Mouse (Mus musculus) hindbrain, embryonic 12.5 days (tissue): ENCODE results near the gene Plekhh2. TPM values are rescaled to one million over a fixed set of nuclear protein-coding genes. Genes with fewer than 3 reads are reported as not detected.
A peak's percentile ranks its signal among the peaks of the same experiment; 100 is the strongest.

Experiments used
- ATAC-seq: fragments of 200-750 bp; cut with Nextera tagmentation; 2 replicates; pipeline ENCODE4 v1.8.0; 2017; ENCODE audit warnings: moderate TSS enrichment; ENCODE audit not compliant: low FRiP score
- H3K27ac ChIP-seq: fragments of 300-500 bp; sonication (generic); 2 replicates; pipeline ENCODE4 v1.5.1; 2016; ENCODE audit warnings: mild to moderate bottlenecking
- H3K27me3 ChIP-seq: fragments of 300-500 bp; sonication (generic); 2 replicates; pipeline ENCODE4 v1.6.1; 2016; ENCODE audit warnings: mild to moderate bottlenecking
- H3K36me3 ChIP-seq: fragments of 300-500 bp; sonication (generic); 2 replicates; pipeline ENCODE4 v1.6.1; 2016; ENCODE audit warnings: mild to moderate bottlenecking
- H3K4me1 ChIP-seq: fragments of 300-500 bp; sonication (generic); 2 replicates; pipeline ENCODE4 v1.6.1; 2016
- H3K4me2 ChIP-seq: fragments of 300-500 bp; sonication (generic); replicated peaks from 2 replicates; pipeline ENCODE4 v1.6.1; 2016; ENCODE audit warnings: mild to moderate bottlenecking
- H3K4me3 ChIP-seq: fragments of 300-500 bp; sonication (generic); 2 replicates; pipeline ENCODE4 v1.5.1; 2016; ENCODE audit warnings: mild to moderate bottlenecking
- H3K9ac ChIP-seq: fragments of 300-500 bp; sonication (generic); 2 replicates; pipeline ENCODE4 v1.6.1; 2016; ENCODE audit warnings: mild to moderate bottlenecking, moderate library complexity
- H3K9me3 ChIP-seq: fragments of 300-500 bp; sonication (generic); replicated peaks from 2 replicates; pipeline ENCODE4 v1.6.1; 2016; ENCODE audit warnings: mild to moderate bottlenecking
- WGBS: fragments of 180-500 bp; shearing (Covaris S2); methylation state at CpG from one replicate; pipeline ENCODE4 v1.1.7; 2016; 5-methylcytosine and 5-hydroxymethylcytosine counted together
- polyA plus RNA-seq: library from polyadenylated mRNA; unstranded; fragments of >200 nt; fragmentation: Nextera tagmentation; extraction: Ambion mirVana; gene quantifications from 2 replicates; pipeline ENCODE4 v1.2.1, GENCODE M21; 2016

The Plekhh2 gene
- polyA plus RNA-seq, 1 experiment from 2014 or later: 3.8 TPM

DNA sequence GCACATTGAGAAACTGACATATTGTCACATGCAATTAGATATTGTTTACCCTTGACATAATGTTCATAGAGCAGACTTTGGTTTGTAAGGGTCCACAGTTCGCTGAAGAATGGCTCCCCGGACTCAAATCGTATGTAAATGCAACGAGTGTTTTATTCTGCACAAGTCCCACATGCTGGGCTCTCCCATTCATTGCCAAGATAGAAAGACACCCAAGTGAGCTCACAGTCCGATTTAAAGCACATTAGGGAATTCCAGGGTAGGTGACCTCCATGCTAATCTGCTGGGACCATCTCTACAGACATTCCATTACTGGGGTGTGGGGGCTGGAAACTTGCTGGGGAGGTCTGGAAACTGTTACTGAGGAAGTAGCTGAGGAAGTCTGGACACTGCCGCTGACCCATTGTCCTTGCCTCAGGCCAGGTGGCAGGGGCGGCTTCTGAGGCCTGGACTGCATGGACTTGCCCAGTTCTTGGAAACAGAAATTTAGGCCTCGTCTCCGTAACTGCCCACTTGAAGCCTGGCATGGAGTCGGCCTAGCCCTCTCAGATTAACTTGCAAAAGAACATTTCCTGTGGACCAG, 128.2 kb downstream of the Plekhh2 start:
- no peak overlapping the region for H3K27ac ChIP-seq
- no peak overlapping the region for H3K4me3 ChIP-seq
- peaks cover 5% of the 10 kb centered on the region; the same call in 1 of the 2 replicates for H3K36me3 ChIP-seq
- no peaks in the 10 kb centered on the region for H3K9me3 ChIP-seq
- 56% methylated on average over 10 of the region's 10 CpGs for WGBS
- H3K4me2 ChIP-seq: no peak overlapping the region
- no peak overlapping the region for H3K9ac ChIP-seq
- no peak for ATAC-seq
- peaks cover 7% of the 10 kb centered on the region for H3K4me1 ChIP-seq
- no peaks in the 10 kb centered on the region for H3K27me3 ChIP-seq

DNA sequence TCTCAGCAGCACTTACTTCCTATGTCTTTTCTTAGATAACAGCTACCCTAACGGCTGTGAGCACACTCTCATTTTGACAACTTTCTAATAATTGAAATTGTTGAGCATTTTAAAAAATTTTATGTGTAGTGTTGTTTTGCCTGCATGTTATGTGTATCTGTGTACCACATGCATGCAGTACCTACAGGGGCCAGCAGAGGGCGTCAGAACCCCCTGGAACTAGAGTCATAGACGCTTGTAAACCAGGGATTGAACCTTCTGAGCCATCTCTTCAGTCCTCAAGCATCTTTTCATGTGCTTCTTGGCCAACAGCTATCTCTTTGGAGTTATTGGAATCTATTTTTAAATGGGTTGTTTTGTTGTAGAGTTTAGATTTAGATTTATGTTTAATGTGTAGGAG, 130.2 kb downstream of the Plekhh2 start:
- WGBS: 35% methylated on average over 3 of the region's 3 CpGs

GRCm38 (mm10) chr17:84642324-84642723, 130.6 kb downstream of the Plekhh2 start:
- H3K36me3 ChIP-seq: no peaks in the 10 kb centered on the region
- no peaks in the 10 kb centered on the region for H3K27me3 ChIP-seq
- ATAC-seq: no peak
- H3K27ac ChIP-seq: no peak overlapping the region
- peaks cover 10% of the 10 kb centered on the region for H3K4me1 ChIP-seq
- no peak overlapping the region for H3K9ac ChIP-seq
- WGBS: 91% methylated on average over 9 of the region's 9 CpGs
- no peaks in the 10 kb centered on the region for H3K9me3 ChIP-seq
- no peak overlapping the region for H3K4me3 ChIP-seq
- H3K4me2 ChIP-seq: no peak overlapping the region

More for the DNA sequence above, 130.2 kb downstream of the Plekhh2 start:
- Histone ChIP-seq H3K4me3 (no peak overlapping the region), H3K4me2 (no peak overlapping the region), H3K4me1 (peaks cover 10% of the 10 kb centered on the region), H3K9ac (no peak overlapping the region), H3K27me3 (no peaks in the 10 kb centered on the region), H3K27ac (no peak overlapping the region), H3K9me3 (no peaks in the 10 kb centered on the region), H3K36me3 (peaks cover 2% of the 10 kb centered on the region; the same call in 1 of the 2 replicates)
- no peak for ATAC-seq

GRCm38 (mm10) chr17:84644292-84645050, 132.8 kb downstream of the Plekhh2 start:
- H3K36me3 ChIP-seq: no peaks in the 10 kb centered on the region
- 0 out of 2 replicates have a peak overlapping the region, but pooled peaks have one; percentile 4 for H3K27ac ChIP-seq
- H3K27me3 ChIP-seq: no peaks in the 10 kb centered on the region
- H3K4me1 ChIP-seq: peaks cover 10% of the 10 kb centered on the region
- no peak overlapping the region for H3K4me3 ChIP-seq
- no peaks in the 10 kb centered on the region for H3K9me3 ChIP-seq
- H3K4me2 ChIP-seq: no peak overlapping the region
- 51% methylated on average over 16 of the region's 16 CpGs for WGBS
- H3K9ac ChIP-seq: no peak overlapping the region
- ATAC-seq: no peak

DNA sequence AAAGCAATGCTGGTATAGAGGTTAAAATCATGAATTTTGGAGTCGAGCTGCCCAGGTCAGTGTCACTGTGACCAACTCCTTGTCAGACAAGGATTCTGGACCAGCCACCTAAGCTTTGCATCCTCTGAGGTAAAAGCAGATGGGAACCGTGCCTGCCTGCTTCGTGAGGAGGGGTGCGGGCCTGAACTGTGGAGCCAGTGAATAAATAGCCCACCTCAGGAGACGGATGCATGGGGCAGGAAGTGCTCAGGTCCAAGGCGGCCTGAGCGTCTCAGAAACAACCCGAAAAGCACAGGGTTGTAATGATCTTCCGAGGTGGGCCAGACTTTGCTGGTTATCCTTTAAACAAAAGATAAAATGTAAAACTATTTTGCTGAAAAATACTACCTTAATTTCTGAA, 133.4 kb downstream of the Plekhh2 start:
- H3K9ac ChIP-seq: no peak overlapping the region
- no peaks in the 10 kb centered on the region for H3K9me3 ChIP-seq
- no peak overlapping the region for H3K4me2 ChIP-seq
- no peak for ATAC-seq
- no peaks in the 10 kb centered on the region for H3K27me3 ChIP-seq
- no peak overlapping the region for H3K27ac ChIP-seq
- H3K4me1 ChIP-seq: peaks cover 10% of the 10 kb centered on the region
- 30% methylated on average over 9 of the region's 9 CpGs for WGBS
- H3K4me3 ChIP-seq: no peak overlapping the region
- H3K36me3 ChIP-seq: no peaks in the 10 kb centered on the region

DNA sequence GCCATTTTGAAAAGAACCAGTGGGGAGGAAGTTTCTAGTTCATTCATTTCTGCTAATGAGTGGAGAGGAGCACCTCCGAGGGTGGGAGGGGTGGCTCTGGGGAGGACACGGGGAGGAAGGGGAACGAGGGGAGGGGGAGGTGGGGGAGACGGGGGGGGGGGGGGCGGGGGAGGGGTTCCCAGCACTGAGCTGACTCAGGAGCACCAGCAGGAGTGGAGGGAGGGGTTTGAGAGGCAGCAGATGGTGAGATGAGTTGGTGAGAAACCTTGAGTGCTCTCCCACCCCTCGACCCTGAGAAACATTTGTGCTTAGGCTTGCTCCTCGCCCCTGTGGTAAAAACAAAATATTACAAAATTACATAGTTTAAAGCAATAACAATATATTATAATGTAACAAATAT, 134.2 kb downstream of the Plekhh2 start:
- Histone ChIP-seq H3K9ac (no peak overlapping the region), H3K4me2 (no peak overlapping the region), H3K4me1 (peaks cover 10% of the 10 kb centered on the region), H3K9me3 (no peaks in the 10 kb centered on the region), H3K27me3 (no peaks in the 10 kb centered on the region), H3K4me3 (no peak overlapping the region), H3K27ac (no peak overlapping the region), H3K36me3 (no peaks in the 10 kb centered on the region)
- 34% methylated on average over 3 of the region's 7 CpGs for WGBS
- ATAC-seq: no peak

- Histone ChIP-seq H3K27ac (no peak overlapping the region), H3K4me3 (no peak overlapping the region), H3K36me3 (0 out of 2 replicates have a peak, but pooled peaks cover 2% of the 10 kb centered on the region), H3K9ac (no peak overlapping the region), H3K9me3 (no peaks in the 10 kb centered on the region), H3K4me2 (no peak overlapping the region), H3K4me1 (peaks cover 10% of the 10 kb centered on the region), H3K27me3 (no peaks in the 10 kb centered on the region)
- no peak for ATAC-seq
- 61% methylated on average over 2 of the region's 2 CpGs for WGBS
Observed at GRCm38 (mm10) chr17:84646477-84646876, 134.8 kb downstream of the Plekhh2 start.

DNA sequence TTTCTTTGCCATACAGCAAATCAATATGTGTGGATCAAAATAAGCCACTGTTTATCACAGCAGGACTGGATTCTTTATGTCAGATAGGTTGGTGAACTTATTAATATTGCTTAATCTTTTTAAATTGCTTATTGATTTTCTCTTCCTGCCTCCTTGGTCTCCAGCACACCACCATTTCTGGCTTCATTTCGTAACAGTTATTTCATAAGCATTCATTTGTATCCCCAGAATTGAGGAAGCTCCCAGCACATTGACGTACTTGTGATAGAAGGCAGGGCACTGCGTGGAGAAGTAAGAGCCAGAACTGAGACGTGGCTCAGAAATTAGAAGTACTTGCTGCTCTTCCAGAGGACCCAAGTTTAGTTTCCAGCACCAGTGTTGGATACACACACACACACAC, 135.9 kb downstream of the Plekhh2 start:
- H3K27ac ChIP-seq: no peak overlapping the region
- WGBS: 90% methylated on average over 4 of the region's 4 CpGs
- ATAC-seq: no peak
- no peaks in the 10 kb centered on the region for H3K27me3 ChIP-seq
- H3K9ac ChIP-seq: no peak overlapping the region
- H3K36me3 ChIP-seq: 0 out of 2 replicates have a peak, but pooled peaks cover 2% of the 10 kb centered on the region
- H3K4me2 ChIP-seq: no peak overlapping the region
- no peaks in the 10 kb centered on the region for H3K9me3 ChIP-seq
- H3K4me3 ChIP-seq: no peak overlapping the region
- H3K4me1 ChIP-seq: peaks cover 10% of the 10 kb centered on the region

- H3K4me3 ChIP-seq: no peak overlapping the region
- ATAC-seq: no peak
- H3K9me3 ChIP-seq: no peaks in the 10 kb centered on the region
- no peaks in the 10 kb centered on the region for H3K27me3 ChIP-seq
- H3K9ac ChIP-seq: no peak overlapping the region
- H3K36me3 ChIP-seq: 0 out of 2 replicates have a peak, but pooled peaks cover 2% of the 10 kb centered on the region
- no peak overlapping the region for H3K4me2 ChIP-seq
- 93% methylated on average over 9 of the region's 9 CpGs for WGBS
- no peak overlapping the region for H3K27ac ChIP-seq
- H3K4me1 ChIP-seq: no peaks in the 10 kb centered on the region; the same call in 1 of the 2 replicates
Observed at GRCm38 (mm10) chr17:84650302-84651017, 138.8 kb downstream of the Plekhh2 start.

DNA sequence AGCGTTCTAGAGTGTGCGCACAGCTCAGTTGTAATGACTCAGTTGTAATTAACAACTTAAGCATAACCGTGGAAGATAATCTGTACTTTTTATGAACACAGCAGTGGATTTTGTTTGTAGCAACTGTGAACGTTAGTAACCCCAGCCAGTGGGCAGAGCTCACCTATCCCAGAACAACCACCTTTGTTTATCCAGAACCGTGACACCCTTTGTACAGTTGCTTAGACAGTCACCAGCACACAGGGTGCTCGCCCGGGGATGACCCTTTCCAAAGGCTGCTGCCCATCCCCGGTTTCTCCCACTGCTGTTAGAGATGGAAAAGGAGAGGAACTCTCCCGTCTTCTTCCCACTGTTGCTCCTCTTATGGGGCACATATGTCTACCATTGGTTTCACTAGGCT, 141.8 kb downstream of the Plekhh2 start:
- Histone ChIP-seq H3K9ac (no peak overlapping the region), H3K9me3 (no peaks in the 10 kb centered on the region), H3K4me1 (peaks cover 26% of the 10 kb centered on the region), H3K36me3 (0 out of 2 replicates have a peak, but pooled peaks cover 2% of the 10 kb centered on the region), H3K4me2 (no peak overlapping the region), H3K27me3 (no peaks in the 10 kb centered on the region), H3K4me3 (no peak overlapping the region), H3K27ac (no peak overlapping the region)
- no peak for ATAC-seq
- 95% methylated on average over 9 of the region's 9 CpGs for WGBS

GRCm38 (mm10) chr17:84656205-84656604, 144.5 kb downstream of the Plekhh2 start:
- ATAC-seq: no peak

DNA sequence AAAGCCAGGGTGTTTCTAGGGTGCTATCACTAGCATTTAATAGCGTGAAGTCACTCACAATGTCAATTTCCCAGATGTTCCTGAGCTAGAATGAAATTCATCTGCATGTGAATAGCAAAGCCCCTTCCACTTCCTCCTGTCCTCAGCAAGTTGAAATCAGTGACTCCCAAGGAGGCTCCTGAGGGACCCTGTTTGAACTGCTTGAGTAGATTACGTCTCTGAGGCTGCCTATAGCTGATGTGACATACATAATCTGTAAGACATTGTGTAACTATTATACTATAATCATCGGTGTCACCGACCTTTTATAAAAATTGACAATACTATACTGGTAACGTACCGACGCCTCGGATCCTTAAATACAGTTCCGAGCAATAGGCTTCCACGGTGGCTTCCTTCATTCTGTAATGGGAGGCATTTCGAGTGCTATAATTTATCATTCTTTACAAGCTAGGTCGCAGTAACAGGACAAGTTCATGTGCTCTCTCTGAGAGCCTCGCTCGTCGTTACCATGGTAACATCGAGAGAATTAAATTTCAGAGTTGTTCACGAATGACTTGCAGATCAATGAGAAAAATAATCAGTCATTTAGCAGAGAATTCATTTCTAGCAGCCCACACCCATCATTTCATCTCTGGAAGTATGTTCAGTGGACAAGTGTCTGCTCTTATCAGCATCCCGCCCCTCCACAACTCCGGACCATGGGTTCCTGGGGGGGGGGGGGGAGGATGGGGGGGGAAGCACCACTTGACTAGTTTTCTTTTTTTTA, 145.1 kb downstream of the Plekhh2 start:
- H3K9me3 ChIP-seq: no peaks in the 10 kb centered on the region
- no peak overlapping the region for H3K4me2 ChIP-seq
- 46% methylated on average over 19 of the region's 19 CpGs for WGBS
- no peaks in the 10 kb centered on the region for H3K36me3 ChIP-seq
- peak; percentile 64 for ATAC-seq
- no peaks in the 10 kb centered on the region for H3K27me3 ChIP-seq
- H3K4me1 ChIP-seq: peaks cover 32% of the 10 kb centered on the region
- H3K4me3 ChIP-seq: no peak overlapping the region
- H3K27ac ChIP-seq: peak overlapping the region; percentile 70
- H3K9ac ChIP-seq: no peak overlapping the region

More at GRCm38 (mm10) chr17:84656205-84656604, 144.5 kb downstream of the Plekhh2 start:
- no peaks in the 10 kb centered on the region for H3K27me3 ChIP-seq
- no peak overlapping the region for H3K4me2 ChIP-seq
- H3K36me3 ChIP-seq: 0 out of 2 replicates have a peak, but pooled peaks cover 2% of the 10 kb centered on the region
- H3K9ac ChIP-seq: no peak overlapping the region
- H3K9me3 ChIP-seq: no peaks in the 10 kb centered on the region
- 56% methylated on average over 5 of the region's 5 CpGs for WGBS
- peak overlapping the region; percentile 70 for H3K27ac ChIP-seq
- peaks cover 32% of the 10 kb centered on the region for H3K4me1 ChIP-seq
- H3K4me3 ChIP-seq: no peak overlapping the region
